Mouse (Mus musculus) intestine, postnatal 0 days (tissue): ENCODE measurements at regions not wholly inside any gene's neighbourhood (a gene's known extent, or its start where the extent isn't known, plus 50 kb on each side); places are given as distances from the start of the nearest gene placed in this dataset.

ENCODE experiments used
- ATAC-seq: fragments of 200-750 bp; cut with Nextera tagmentation; 2 replicates; pipeline ENCODE4 v1.8.0; 2017; ENCODE audit warnings: mild to moderate bottlenecking, moderate TSS enrichment, moderate library complexity
- H3K27ac ChIP-seq: fragments of 300-500 bp; sonication (generic); 2 replicates; pipeline ENCODE4 v1.5.1; 2014; ENCODE audit warnings: mild to moderate bottlenecking, low read depth, low read length, moderate library complexity
- H3K27me3 ChIP-seq: fragments of 300-500 bp; sonication (generic); replicated peaks from 2 replicates; pipeline ENCODE4 v1.6.1; 2014; ENCODE audit warnings: low read length, mixed read lengths; ENCODE audit not compliant: control insufficient read depth, insufficient read depth
- H3K36me3 ChIP-seq: fragments of 300-500 bp; sonication (generic); 2 replicates; pipeline ENCODE4 v1.6.1; 2014; ENCODE audit warnings: mild to moderate bottlenecking, moderate library complexity; ENCODE audit not compliant: control insufficient read depth, insufficient read depth
- H3K4me1 ChIP-seq: fragments of 300-500 bp; sonication (generic); replicated peaks from 2 replicates; pipeline ENCODE4 v1.6.1; 2014; ENCODE audit warnings: antibody characterized with exemption, low read length, mixed read lengths; ENCODE audit not compliant: control insufficient read depth, insufficient read depth
- H3K4me2 ChIP-seq: fragments of 300-500 bp; sonication (generic); replicated peaks from 2 replicates; pipeline ENCODE4 v1.6.1; 2014; ENCODE audit warnings: low read depth, mild to moderate bottlenecking, moderate library complexity
- H3K4me3 ChIP-seq: fragments of 300-500 bp; sonication (generic); 2 replicates; pipeline ENCODE4 v1.5.1; 2014; ENCODE audit warnings: low read depth, low read length
- H3K9ac ChIP-seq: fragments of 300-500 bp; sonication (generic); 2 replicates; pipeline ENCODE4 v1.6.1; 2014; ENCODE audit warnings: mild to moderate bottlenecking, low read depth, low read length
- H3K9me3 ChIP-seq: fragments of 300-500 bp; sonication (generic); 2 replicates; pipeline ENCODE4 v1.6.1; 2016; ENCODE audit warnings: mixed run types; ENCODE audit not compliant: control insufficient read depth
- CTCF ChIP-seq: sonication (generic); IDR thresholded peaks from 2 replicates; pipeline ENCODE4 v1.5.1; 2016; ENCODE audit warnings: low read depth, mild to moderate bottlenecking, control low read depth, antibody characterized with exemption, moderate library complexity
- WGBS: fragments of 180-500 bp; shearing (Covaris S2); extraction: QIAGEN DNeasy Blood & Tissue Kit; methylation state at CpG from one replicate; pipeline ENCODE4 v1.1.7; 2014; 5-methylcytosine and 5-hydroxymethylcytosine counted together

- Histone ChIP-seq H3K36me3 (no peaks in the 10 kb centered on the region), H3K9ac (no peak overlapping the region), H3K4me1 (no peaks in the 10 kb centered on the region), H3K4me2 (no peak overlapping the region), H3K9me3 (no peaks in the 10 kb centered on the region), H3K27me3 (no peaks in the 10 kb centered on the region), H3K4me3 (no peak overlapping the region), H3K27ac (no peak overlapping the region)
- ATAC-seq: no peak
- WGBS: 41% methylated on average over 16 of the region's 16 CpGs
- TF ChIP-seq CTCF: no peak
These were observed 170.2 kb downstream of the Nucb2 start for GRCm38 (mm10) chr7:116674199-116675019.

GRCm38 (mm10) chr7:116676696-116677095 is 172.5 kb downstream of the Nucb2 start:
- Histone ChIP-seq H3K9ac (no peak overlapping the region), H3K27me3 (no peaks in the 10 kb centered on the region), H3K4me1 (no peaks in the 10 kb centered on the region), H3K36me3 (no peaks in the 10 kb centered on the region), H3K4me2 (no peak overlapping the region), H3K27ac (no peak overlapping the region), H3K4me3 (no peak overlapping the region), H3K9me3 (no peaks in the 10 kb centered on the region)
- ATAC-seq: no peak
- TF ChIP-seq CTCF: peak; percentile 42
- WGBS: 48% methylated on average over 1 of the region's 1 CpGs

- no peak for TF ChIP-seq CTCF
- ATAC-seq: no peak
- no peak overlapping the region for H3K27ac ChIP-seq
- no peaks in the 10 kb centered on the region for H3K27me3 ChIP-seq
- H3K4me3 ChIP-seq: no peak overlapping the region
- no peak overlapping the region for H3K9ac ChIP-seq
- no peaks in the 10 kb centered on the region for H3K9me3 ChIP-seq
- H3K4me1 ChIP-seq: no peaks in the 10 kb centered on the region
- WGBS: 47% methylated on average over 4 of the region's 4 CpGs
- no peaks in the 10 kb centered on the region for H3K36me3 ChIP-seq
- no peak overlapping the region for H3K4me2 ChIP-seq
These were observed 175.0 kb downstream of the Nucb2 start for GRCm38 (mm10) chr7:116679195-116679594.

- H3K4me1 ChIP-seq: no peaks in the 10 kb centered on the region
- no peak overlapping the region for H3K4me2 ChIP-seq
- WGBS: 62% methylated on average over 3 of the region's 3 CpGs
- TF ChIP-seq CTCF: no peak
- H3K27ac ChIP-seq: no peak overlapping the region
- no peak overlapping the region for H3K4me3 ChIP-seq
- H3K36me3 ChIP-seq: no peaks in the 10 kb centered on the region
- H3K27me3 ChIP-seq: no peaks in the 10 kb centered on the region
- H3K9me3 ChIP-seq: no peaks in the 10 kb centered on the region
- no peak for ATAC-seq
- H3K9ac ChIP-seq: no peak overlapping the region
These were observed 176.4 kb downstream of the Nucb2 start for GRCm38 (mm10) chr7:116680523-116680922.

GRCm38 (mm10) chr7:116681268-116681667 is 177.1 kb downstream of the Nucb2 start:
- no peak overlapping the region for H3K9ac ChIP-seq
- H3K36me3 ChIP-seq: no peaks in the 10 kb centered on the region
- H3K4me3 ChIP-seq: no peak overlapping the region
- no peaks in the 10 kb centered on the region for H3K4me1 ChIP-seq
- H3K27me3 ChIP-seq: no peaks in the 10 kb centered on the region
- TF ChIP-seq CTCF: no peak
- H3K9me3 ChIP-seq: no peaks in the 10 kb centered on the region
- WGBS: 28% methylated on average over 8 of the region's 8 CpGs
- no peak overlapping the region for H3K27ac ChIP-seq
- no peak for ATAC-seq
- no peak overlapping the region for H3K4me2 ChIP-seq

GRCm38 (mm10) chr7:116700409-116700808 is 196.2 kb downstream of the Nucb2 start:
- no peak for TF ChIP-seq CTCF
- ATAC-seq: no peak
- no peak overlapping the region; the same call in 1 of the 2 replicates for H3K27ac ChIP-seq
- H3K27me3 ChIP-seq: no peaks in the 10 kb centered on the region
- H3K9me3 ChIP-seq: no peaks in the 10 kb centered on the region
- 36% methylated on average over 2 of the region's 2 CpGs for WGBS
- H3K4me1 ChIP-seq: peaks cover 3% of the 10 kb centered on the region; the same call in 1 of the 2 replicates
- no peak overlapping the region for H3K9ac ChIP-seq
- no peak overlapping the region for H3K4me2 ChIP-seq
- no peak overlapping the region for H3K4me3 ChIP-seq
- no peaks in the 10 kb centered on the region for H3K36me3 ChIP-seq
